Mouse (Mus musculus) neural tube, embryonic 15.5 days (tissue): ENCODE results near the gene Scn9a. TPM values are rescaled to one million over a fixed set of nuclear protein-coding genes. Genes with fewer than 3 reads are reported as not detected.

Source experiments
- ATAC-seq: fragments of 200-750 bp; cut with Nextera tagmentation; 2 replicates; pipeline ENCODE4 v1.8.0; 2017; ENCODE audit warnings: mild to moderate bottlenecking, moderate TSS enrichment, moderate library complexity; ENCODE audit not compliant: low FRiP score
- H3K27ac ChIP-seq: fragments of 300-500 bp; sonication (generic); replicated peaks from 2 replicates; pipeline ENCODE4 v1.5.1; 2015; ENCODE audit warnings: mild to moderate bottlenecking, inconsistent platforms
- H3K27me3 ChIP-seq: fragments of 300-500 bp; sonication (generic); replicated peaks from 2 replicates; pipeline ENCODE4 v1.6.1; 2015; ENCODE audit warnings: inconsistent platforms
- H3K36me3 ChIP-seq: fragments of 300-500 bp; sonication (generic); 2 replicates; pipeline ENCODE4 v1.6.1; 2015; ENCODE audit warnings: inconsistent platforms
- H3K4me1 ChIP-seq: fragments of 300-500 bp; sonication (generic); 2 replicates; pipeline ENCODE4 v1.6.1; 2015; ENCODE audit warnings: inconsistent platforms
- H3K4me2 ChIP-seq: fragments of 300-500 bp; sonication (generic); 2 replicates; pipeline ENCODE4 v1.6.1; 2015; ENCODE audit warnings: inconsistent platforms, mild to moderate bottlenecking, moderate library complexity
- H3K4me3 ChIP-seq: fragments of 300-500 bp; sonication (generic); replicated peaks from 2 replicates; pipeline ENCODE4 v1.5.1; 2015; ENCODE audit warnings: mild to moderate bottlenecking, inconsistent platforms
- H3K9ac ChIP-seq: fragments of 300-500 bp; sonication (generic); replicated peaks from 2 replicates; pipeline ENCODE4 v1.6.1; 2015; ENCODE audit warnings: mild to moderate bottlenecking, inconsistent platforms
- H3K9me3 ChIP-seq: fragments of 300-500 bp; sonication (generic); replicated peaks from 2 replicates; pipeline ENCODE4 v1.6.1; 2016; ENCODE audit warnings: inconsistent platforms
- WGBS: fragments of 180-500 bp; shearing (Covaris S2); methylation state at CpG from one replicate; pipeline ENCODE4 v1.1.7; 2015; ENCODE audit warnings: mixed read lengths; 5-methylcytosine and 5-hydroxymethylcytosine counted together
- polyA plus RNA-seq: library from polyadenylated mRNA; unstranded; fragments of >200 nt; fragmentation: Nextera tagmentation; extraction: Ambion mirVana; gene quantifications from 2 replicates; pipeline ENCODE4 v1.2.1, GENCODE M21; 2015

Gene Scn9a
- polyA plus RNA-seq, 1 experiment from 2014 or later, result 17.2 TPM

- Histone ChIP-seq H3K36me3 (no peaks in the 10 kb centered on the region), H3K9ac (peak within 1 kb of the TSS; percentile 33), H3K4me2 (peak within 1 kb of the TSS; percentile 62), H3K4me1 (peaks cover 15% of the 10 kb centered on the region), H3K4me3 (peak within 1 kb of the TSS; percentile 36), H3K27ac (peak within 1 kb of the TSS; percentile 54; the same call in 1 of the 2 replicates), H3K9me3 (no peaks in the 10 kb centered on the region), H3K27me3 (no peaks in the 10 kb centered on the region)
- 5% methylated on average over 7 of the region's 7 CpGs for WGBS
- ATAC-seq, result peak; percentile 55; the same call in 1 of the 2 replicates
Observed at GRCm38 (mm10) chr2:66440711-66441110, 194.1 kb downstream of the Scn9a start, which contains the start of gene Scn1a. Scn1a (minus strand) TSS chr2:66440840.

- Histone ChIP-seq H3K27me3 (no peaks in the 10 kb centered on the region), H3K4me2 (peak overlapping the region; percentile 62), H3K4me3 (peak overlapping the region; percentile 36), H3K9me3 (no peaks in the 10 kb centered on the region), H3K27ac (peak overlapping the region; percentile 54; the same call in 1 of the 2 replicates), H3K9ac (peak overlapping the region; percentile 33), H3K4me1 (peaks cover 15% of the 10 kb centered on the region), H3K36me3 (no peaks in the 10 kb centered on the region)
- 3% methylated on average over 21 of the region's 21 CpGs for WGBS
- ATAC-seq, result peak; percentile 77
Observed at GRCm38 (mm10) chr2:66439764-66440471, 194.8 kb downstream of the Scn9a start.

GRCm38 (mm10) chr2:66436286-66436685 lies 198.5 kb downstream of the Scn9a start:
- no peak overlapping the region for H3K4me3 ChIP-seq
- no peak for ATAC-seq
- H3K27ac ChIP-seq, result no peak overlapping the region
- peaks cover 15% of the 10 kb centered on the region for H3K4me1 ChIP-seq
- 70% methylated on average over 3 of the region's 3 CpGs for WGBS
- H3K9ac ChIP-seq, result no peak overlapping the region
- no peaks in the 10 kb centered on the region for H3K36me3 ChIP-seq
- H3K4me2 ChIP-seq, result no peak overlapping the region
- no peaks in the 10 kb centered on the region for H3K9me3 ChIP-seq
- no peaks in the 10 kb centered on the region for H3K27me3 ChIP-seq

Other genes with a start within 250 kb of the Scn9a start
- 23.4 and 29.8 TPM in 2 replicates for gene Scn1a, start 194.1 kb downstream of the Scn9a start, polyA plus RNA-seq
- 1.9 and 2.3 TPM in 2 replicates for gene Scn7a, start 150.0 kb upstream of the Scn9a start, polyA plus RNA-seq